Mouse (Mus musculus) embryo, embryonic 10 days (tissue): ENCODE measurements around the gene Lamb3.
"Not testable (repeated sequence)": the region's sequence is repeated elsewhere in the genome, so short reads cannot be mapped to it uniquely, and the experiment has no call there.

Experiments
- DNase-seq: peaks from one replicate; pipeline ENCODE4 v3.0.0-alpha.2; 2015; ENCODE audit warnings: low spot score

The Lamb3 gene

DNA sequence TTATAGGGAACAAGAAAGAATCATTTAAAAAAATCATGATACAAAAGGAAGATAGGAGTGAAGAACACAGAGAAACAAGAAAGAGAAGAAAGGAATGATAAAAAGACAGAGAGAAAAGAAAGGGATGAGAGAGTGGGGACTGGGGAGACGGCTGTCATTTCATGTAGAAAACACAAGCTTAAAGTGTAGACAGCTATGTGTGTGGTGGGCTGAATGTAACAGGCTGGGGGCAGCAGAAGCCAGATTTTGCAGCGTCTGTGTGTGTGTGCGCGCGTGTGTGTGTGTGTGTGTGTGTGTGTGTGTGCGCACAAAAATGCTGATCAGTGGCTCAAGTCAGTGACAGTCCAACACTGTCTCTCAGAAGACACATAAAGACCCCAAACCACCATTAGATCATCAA is 36.7 kb downstream of the Lamb3 start:
- no peak for DNase-seq

DNA sequence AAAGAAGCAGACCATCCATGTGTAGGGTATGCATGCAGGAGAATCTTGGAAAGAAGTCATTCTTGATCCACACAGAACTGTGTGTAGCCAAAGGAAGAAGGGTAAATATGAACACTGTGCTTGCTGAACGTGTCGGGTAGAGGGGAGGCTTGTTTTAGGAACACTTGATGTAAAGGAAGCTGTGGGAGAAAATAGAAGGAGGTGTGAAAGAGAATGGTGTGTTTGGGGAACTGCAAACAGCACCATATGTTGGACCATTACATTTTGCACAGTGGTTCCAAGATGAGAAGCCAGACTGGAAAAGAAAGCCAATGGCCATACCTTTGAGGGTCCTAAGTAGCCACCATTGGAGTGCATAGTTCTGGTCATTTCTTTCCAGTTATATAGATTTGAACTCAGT is 42.5 kb downstream of the Lamb3 start:
- DNase-seq: no peak

DNA sequence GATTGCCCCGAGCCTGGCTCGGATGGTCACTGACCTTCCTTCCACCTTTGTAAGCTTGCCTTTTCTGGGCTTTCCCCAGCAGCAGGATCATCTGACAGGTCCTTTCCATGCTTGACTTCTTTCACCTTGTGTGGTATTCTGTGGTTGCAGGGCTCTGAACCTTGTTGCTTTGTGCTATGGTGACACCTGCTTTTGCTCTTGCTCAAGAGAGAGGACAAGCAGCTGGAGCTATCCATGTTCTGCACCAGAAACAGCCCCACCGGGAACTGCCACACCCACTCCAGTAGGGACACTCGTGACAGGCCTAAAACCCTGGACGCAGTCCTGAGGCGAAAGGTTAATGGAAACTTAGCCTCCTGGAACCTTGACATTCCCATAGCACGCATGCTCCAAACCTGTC is 43.9 kb downstream of the Lamb3 start:
- DNase-seq: no peak

GRCm38 (mm10) chr1:193252616-193253015 is 45.1 kb downstream of the Lamb3 start:
- no peak for DNase-seq

DNA sequence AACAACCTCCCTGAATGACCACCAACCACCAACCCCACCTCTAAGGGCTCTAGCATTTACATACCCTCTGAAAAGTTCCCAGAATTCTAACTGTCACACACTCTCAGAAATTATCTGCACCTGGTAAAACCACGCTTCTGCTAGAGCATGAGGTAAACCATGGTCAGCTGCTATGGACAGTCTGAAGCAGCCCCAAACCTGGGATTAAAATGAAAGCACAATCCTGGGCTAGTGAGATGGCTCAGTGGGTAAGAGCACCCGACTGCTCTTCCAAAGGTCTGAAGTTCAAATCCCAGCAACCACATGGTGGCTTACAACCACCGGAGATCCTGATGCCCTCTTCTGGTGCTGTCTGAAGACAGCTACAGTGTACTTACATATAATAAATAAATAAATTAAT is 46.4 kb downstream of the Lamb3 start:
- DNase-seq: not testable (repeated sequence)

- no peak for DNase-seq
Observed at GRCm38 (mm10) chr1:193255032-193255431, 47.5 kb downstream of the Lamb3 start.

GRCm38 (mm10) chr1:193255488-193256288 is 48.2 kb downstream of the Lamb3 start:
- peak; percentile 67 for DNase-seq

DNA sequence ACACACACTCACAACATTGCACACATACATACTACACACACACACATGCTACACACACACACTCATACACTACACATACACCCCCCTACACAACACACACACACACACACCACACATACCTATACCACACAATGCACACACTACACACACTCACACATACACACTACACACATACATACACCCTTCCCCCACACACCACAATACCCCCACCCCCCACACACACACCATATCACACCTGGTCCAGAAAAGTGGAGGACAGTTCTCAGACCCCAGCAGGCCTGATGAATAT is 48.7 kb downstream of the Lamb3 start:
- DNase-seq: no peak

- DNase-seq: no peak
Observed at GRCm38 (mm10) chr1:193256621-193257098, 49.2 kb downstream of the Lamb3 start.

GRCm38 (mm10) chr1:193259559-193259958 is 52.1 kb downstream of the Lamb3 start:
- DNase-seq: no peak

DNA sequence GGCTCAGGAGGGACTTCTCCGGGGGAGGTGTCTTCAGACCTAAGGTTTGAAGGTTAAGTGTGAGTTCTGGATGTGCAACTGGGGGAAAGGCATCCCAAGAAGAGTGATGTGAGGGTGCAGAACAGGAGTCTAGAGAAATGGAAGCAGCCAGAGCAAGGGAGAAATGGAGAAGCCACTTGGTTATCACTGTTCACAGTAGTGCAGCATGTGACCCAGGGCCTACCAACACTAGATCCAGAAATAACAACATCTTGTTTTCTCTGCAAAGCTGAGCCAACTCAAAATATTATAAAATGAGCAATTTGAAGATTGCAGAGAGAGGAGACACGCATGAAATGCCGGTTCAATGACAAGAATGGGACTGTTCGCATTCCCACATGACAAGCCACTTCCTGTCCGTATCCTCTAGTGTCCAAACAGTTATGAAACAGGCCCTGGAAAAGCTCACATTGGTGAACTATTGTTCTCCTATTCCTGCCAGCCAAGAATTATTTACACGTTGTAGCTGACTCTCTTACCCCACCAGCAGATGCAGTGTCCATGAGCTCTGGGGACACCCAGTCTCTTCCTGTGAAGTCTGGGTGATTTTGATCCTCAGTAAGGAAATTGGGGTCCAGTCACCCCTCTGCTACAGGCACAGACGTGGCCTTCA is 54.5 kb downstream of the Lamb3 start:
- DNase-seq: no peak

DNA sequence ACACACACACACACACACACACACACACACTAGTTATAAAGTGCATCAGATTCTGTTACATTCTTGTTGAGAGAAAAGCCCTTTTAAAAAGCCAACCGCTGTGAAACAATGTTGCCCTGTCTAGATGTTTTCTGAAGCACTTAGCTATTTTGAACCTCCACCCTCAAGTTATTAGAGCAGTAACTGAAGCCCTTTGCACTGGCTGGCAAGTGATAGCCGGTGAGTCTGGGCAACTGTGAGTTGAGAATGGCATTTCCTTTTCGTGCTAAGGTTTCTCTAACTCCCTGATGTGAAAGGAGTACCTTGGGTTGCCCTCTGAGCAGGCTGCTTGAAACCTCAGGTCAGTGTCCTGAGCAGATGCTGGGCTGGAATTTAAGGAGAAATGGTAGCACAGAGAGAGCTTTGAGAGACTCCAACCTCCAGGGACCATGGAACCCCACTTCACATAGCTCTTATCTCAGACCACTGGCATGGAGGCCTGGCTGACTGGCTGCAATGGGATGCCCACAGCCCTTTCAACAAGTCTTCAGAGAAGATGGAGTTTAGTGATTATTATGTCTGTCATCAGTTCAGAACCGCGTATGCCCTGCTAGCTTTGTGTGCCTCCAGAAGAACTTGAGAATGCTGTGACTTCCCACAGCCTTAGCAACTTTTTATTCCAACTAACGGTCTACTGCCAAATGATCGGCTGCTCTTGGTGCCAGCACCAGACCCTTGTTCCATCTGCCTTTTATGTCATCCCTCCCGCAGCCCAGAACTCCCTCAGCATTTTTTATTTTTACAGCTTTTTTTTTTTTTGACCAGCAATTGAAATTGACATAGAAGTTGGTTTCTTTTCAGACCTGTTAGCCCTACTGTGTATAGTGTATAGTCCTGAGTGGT is 55.8 kb downstream of the Lamb3 start:
- no peak for DNase-seq

- DNase-seq: no peak
Observed at GRCm38 (mm10) chr1:193263955-193264598, 56.6 kb downstream of the Lamb3 start, which contains the start of gene Hsd11b1. Gene Hsd11b1 (minus strand): TSS chr1:193264075.

DNA sequence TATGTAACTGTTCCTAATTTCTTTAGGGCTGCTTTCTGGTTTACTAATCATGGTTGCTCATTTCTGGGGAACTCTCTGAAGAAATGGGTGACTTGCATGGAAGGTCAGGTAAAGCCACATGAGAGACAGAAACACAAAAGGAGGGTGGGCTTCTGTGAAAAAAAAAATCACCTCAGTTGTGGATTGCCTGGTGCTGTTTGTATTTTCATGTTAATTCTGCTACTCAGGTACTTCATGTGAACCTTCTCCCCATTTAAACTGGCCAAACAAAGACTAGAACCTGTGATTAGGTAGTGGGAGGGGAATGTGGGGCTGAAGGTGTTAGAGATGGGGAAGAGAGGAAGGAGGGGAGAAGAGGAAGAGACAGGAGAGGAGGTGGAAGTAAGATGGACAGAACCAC is 58.2 kb downstream of the Lamb3 start:
- DNase-seq: no peak

GRCm38 (mm10) chr1:193270965-193271763 is 63.7 kb downstream of the Lamb3 start:
- peak; percentile 42 for DNase-seq

DNA sequence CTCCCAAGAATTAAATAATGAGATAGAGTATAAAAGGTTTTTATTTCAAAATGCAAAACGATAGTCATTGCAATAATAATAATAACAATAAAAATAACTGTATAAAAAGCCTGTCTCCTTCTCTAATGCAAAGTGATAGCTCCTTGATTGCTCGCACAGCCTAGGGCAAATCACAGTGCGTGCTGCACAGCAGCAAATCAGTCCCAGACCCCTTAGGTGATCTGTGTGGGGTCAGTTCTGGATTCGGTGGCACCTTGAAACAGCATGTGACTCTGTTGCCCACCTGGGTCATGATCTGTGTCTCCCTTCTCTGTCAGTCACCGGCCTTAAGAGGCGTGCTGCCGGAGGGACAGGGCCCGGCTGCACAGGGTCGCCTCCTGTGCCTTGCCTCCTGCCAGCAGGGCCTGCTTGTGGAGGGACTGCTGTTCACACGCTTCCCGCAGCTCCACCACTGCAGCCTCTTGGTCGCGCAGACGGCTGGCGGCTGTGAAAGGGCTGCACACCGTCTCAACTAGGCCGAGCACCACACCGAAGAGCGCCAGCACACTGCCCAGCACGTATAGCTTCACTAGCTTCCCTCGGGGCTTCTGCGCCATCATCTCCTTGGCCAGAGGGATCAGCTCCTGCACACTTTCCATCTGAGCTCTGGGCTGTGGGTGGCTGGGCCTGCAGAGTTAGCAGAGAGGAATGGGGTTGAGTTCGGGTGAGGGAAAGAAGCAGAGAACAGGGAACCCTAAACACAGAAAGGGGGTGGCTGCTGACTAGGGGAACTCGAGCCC is 64.8 kb downstream of the Lamb3 start:
- peak; percentile 63 for DNase-seq

DNA sequence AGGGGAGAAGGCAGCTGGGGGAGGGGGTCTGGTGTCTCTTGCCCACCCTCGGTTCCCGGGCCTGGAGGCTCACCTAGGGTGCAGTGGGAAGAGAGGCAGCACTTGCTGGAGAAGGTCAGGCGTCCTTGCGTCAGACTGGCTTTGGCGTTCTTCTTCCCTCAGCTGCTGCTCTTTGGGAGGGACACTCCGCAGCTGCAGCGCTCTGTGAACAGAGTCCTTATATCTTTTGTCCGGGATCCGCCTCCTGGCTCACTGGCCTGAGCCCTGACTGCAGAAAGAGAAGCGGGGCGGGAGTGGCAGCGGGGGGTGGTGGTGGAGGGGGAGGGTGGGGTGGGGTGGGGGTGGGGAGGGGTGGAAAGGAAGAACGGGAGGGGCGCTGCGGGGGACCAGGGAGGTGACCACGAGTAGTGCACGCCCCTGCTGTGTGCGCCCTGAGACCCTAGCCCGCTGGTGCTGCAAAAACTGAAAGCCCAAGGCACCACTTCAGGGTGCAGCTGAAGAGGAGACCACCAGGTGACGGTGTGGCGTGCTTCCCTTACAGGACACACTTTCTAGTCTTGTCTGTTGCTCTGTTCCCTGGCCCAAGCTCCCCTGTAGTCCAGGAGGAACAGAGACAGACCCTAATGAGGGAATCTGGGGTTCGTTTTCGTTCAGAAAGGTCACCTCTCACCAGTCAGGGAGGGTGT is 65.6 kb downstream of the Lamb3 start, which contains the start of gene G0s2:
TSS of gene G0s2 (minus strand) at position 302 of the 686 bp plus-strand sequence.
- DNase-seq: peak; percentile 82

DNA sequence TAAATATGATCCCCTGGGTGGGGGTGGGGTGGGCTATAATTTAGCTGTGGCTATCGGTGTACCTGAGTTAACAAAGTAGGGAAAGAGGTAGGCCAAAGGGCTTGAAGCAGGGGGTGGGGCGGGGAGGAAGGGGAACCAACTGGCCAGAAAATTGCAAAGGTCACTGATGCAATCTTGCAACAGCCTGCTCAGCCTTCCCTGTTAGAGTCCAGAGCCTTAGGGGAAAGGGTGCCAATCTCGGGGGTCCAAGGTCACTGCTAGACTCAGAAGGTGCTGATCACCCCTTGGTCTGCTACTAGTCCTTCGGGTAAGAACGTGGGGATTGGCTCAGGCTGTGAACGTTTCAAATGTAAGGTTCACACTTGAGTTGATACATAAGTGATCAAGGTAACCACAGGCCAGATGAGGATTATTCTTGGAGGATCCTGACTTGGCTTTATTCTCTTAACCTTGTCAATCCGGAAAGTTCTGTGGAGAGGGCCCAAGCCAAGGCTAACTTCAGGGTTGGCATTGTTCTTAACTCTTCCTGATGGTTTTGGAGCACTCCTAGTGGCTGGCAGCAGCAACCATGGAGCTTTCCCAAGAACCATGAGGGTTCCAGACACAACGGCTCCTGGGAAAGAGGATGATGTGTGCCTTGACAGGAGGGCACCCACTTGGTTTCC is 67.0 kb downstream of the Lamb3 start:
- DNase-seq: no peak

DNA sequence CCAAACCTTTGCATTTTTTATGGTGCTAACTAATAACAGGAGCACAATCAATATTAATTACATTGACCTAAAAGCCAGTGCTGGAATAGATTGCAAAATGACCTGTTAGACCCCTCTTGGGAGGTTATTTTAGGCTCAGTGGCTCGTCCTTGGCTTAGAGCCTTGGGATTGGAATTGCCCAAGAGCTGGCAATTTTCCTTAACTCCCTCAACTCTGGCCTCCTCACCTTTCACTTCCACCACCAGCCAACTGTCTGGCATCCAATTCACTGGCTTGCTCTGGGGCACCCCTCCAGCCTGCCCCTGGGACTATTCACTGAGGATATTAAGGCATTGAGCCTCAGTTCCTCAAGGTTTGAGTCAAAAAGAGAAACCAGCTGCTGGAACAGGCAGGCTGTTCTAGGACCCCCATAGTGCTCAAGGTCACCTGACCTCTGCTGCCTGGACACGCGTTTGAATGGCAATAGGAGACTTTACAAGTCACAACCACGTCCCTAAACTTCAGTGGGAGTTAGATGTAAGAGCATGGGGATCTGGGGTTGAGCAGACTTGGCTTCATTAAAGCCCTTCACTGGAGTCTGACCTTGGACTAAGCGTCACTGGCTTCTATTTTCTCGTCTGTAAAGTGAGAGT is 71.0 kb downstream of the Lamb3 start:
- DNase-seq: no peak
